Mouse (Mus musculus) retina, postnatal 1 day (tissue): ENCODE results near the gene Gucy1a1.

ENCODE experiments used
- DNase-seq: peaks from one replicate; pipeline ENCODE4 v3.0.0-alpha.2; 2012

Gucy1a1 gene

GRCm38 (mm10) chr3:82073741-82074181, 71.8 kb downstream of the Gucy1a1 start:
- DNase-seq: peak; percentile 81

DNA sequence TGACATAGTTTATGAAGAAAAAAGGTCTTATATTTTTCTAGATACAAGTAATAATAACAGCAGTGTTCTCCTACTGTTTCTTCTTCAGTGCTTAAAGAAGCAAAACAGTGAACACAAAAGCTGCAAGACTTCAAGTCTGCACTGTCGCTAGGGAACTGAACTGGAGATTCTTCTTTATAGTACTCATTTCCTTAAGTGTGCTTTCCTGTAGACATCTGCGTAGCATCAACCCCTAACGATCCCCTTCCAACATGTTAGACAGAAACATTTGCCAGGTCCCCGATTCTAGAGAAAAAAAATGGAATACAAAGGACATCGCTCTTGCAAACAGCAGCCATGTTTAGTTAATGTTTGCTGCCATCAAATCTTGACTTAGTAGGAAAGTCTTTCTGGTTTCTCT, 77.8 kb downstream of the Gucy1a1 start:
- DNase-seq: no peak

GRCm38 (mm10) chr3:82061402-82062180, 84.0 kb downstream of the Gucy1a1 start:
- no peak for DNase-seq

GRCm38 (mm10) chr3:82057201-82057600, 88.4 kb downstream of the Gucy1a1 start:
- DNase-seq: no peak

DNA sequence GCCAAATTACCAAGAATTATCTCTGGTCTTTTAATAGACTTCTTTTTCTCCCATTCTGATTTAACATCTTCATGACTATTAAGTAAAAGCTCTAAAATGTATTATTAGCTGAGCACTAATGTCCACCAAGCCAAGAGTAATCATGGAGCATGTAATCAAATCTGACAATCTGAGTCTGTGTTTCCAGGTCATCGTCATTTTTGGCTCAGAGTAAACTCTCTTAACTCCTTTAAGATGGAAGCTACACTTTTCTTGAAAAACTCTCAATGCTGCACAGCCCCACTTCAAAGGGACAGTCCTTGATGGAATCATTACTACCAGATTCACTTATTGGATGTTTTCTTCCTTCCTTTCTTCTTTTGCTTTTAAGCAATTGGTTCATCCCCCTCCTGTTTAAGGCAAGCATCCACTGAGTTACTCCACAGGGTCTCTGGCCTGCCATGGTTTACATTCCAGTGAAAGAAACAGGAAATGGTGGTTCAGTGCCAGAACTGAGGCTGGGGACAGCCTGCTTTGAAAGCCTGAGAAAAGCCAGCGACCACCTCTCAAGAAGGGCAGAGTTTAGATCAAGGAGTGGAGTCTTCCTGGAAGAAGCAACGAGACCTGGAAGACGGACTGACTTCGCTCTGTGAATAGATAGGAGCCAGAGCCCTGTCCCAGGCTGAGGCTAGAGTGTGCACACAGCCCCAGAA, 91.2 kb downstream of the Gucy1a1 start:
- DNase-seq: no peak

DNA sequence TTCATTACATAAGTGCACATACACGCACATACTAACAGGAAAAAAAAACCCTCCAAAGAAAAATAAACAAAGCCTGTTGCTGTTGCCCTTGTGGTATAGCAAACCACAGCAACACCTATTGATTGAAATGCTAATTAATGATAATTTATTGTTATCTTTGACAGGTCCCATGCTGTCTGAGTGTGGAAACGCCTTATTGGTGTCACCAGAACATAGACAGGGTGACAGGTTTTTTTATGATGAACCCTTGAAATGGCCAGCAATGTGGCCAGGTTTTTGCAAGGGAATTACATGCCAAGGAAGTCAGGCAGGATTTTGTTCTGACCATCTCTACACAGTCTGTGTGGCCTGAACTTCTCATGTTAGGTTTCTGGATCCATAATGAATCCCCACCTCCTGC, 93.6 kb downstream of the Gucy1a1 start:
- no peak for DNase-seq

- no peak for DNase-seq
These were observed 94.1 kb downstream of the Gucy1a1 start for GRCm38 (mm10) chr3:82051468-82051867.

- DNase-seq: no peak
These were observed 96.9 kb downstream of the Gucy1a1 start for GRCm38 (mm10) chr3:82048681-82049080.

DNA sequence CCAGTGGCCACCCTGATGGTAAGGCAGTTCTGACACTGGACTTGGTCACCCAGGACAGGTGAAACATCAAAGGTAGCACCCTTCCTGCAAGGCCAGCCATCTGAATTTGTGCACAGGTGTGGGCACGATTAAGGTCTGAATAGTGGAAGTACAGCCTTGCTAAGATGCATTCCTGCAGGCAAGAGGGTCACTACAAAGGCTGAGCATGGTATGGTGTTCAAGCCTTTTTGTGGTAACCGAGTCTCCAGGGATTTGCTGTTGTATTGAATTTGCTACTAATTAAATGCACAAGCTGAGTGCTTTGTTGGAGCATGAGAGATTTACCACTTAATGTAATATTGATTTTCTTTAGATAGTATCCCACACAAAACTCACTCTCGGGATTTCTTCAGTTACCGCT, 97.5 kb downstream of the Gucy1a1 start:
- DNase-seq: no peak

- peak; percentile 78 for DNase-seq
These were observed 98.4 kb downstream of the Gucy1a1 start for GRCm38 (mm10) chr3:82047100-82047753.

DNA sequence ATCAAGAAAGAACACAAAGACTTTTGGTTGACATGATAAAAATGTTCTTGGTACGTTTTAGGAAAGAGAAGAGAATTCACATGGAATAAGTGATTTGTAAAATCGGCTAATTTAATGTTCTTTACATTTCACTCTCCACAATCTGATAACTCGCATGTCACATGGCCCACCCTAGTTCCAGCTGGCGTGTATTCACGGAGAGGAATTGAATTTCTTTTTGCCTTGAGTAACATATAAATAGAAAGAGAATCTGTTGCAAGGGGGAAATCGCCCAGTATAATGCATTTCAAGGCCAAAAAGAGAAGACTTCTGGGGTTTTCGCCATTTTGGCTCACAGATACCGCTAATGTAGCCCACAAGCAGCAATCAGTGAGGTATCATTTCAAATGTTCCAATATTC, 99.5 kb downstream of the Gucy1a1 start:
- DNase-seq: no peak

GRCm38 (mm10) chr3:82044902-82045301, 100.7 kb downstream of the Gucy1a1 start:
- DNase-seq: no peak

- no peak for DNase-seq
These were observed 101.9 kb downstream of the Gucy1a1 start for GRCm38 (mm10) chr3:82043676-82044075.
